Mouse (Mus musculus) stomach, embryonic 16.5 days (tissue): ENCODE results near the gene Gosr1. TPM values are rescaled to one million over a fixed set of nuclear protein-coding genes. Genes with fewer than 3 reads are reported as not detected.
"Not testable (repeated sequence)": the region's sequence is repeated elsewhere in the genome, so short reads cannot be mapped to it uniquely, and the experiment has no call there.

ENCODE experiments used
- ATAC-seq: fragments of 200-750 bp; cut with Nextera tagmentation; 2 replicates; pipeline ENCODE4 v1.8.0; 2017; ENCODE audit warnings: moderate number of reproducible peaks, moderate TSS enrichment; ENCODE audit not compliant: insufficient read depth, low FRiP score
- H3K27ac ChIP-seq: fragments of 300-500 bp; sonication (generic); 2 replicates; pipeline ENCODE4 v1.5.1; 2014; ENCODE audit warnings: low read length
- H3K27me3 ChIP-seq: fragments of 300-500 bp; sonication (generic); 2 replicates; pipeline ENCODE4 v1.6.1; 2014; ENCODE audit warnings: low read length, control low read depth, mixed read lengths; ENCODE audit not compliant: control insufficient read depth, insufficient read depth
- H3K36me3 ChIP-seq: fragments of 300-500 bp; sonication (generic); 2 replicates; pipeline ENCODE4 v1.6.1; 2014; ENCODE audit warnings: low read length; ENCODE audit not compliant: control insufficient read depth, insufficient read depth
- H3K4me1 ChIP-seq: fragments of 300-500 bp; sonication (generic); 2 replicates; pipeline ENCODE4 v1.6.1; 2014; ENCODE audit warnings: low read length, control low read depth, mixed read lengths; ENCODE audit not compliant: control insufficient read depth, insufficient read depth
- H3K4me2 ChIP-seq: fragments of 300-500 bp; sonication (generic); 2 replicates; pipeline ENCODE4 v1.6.1; 2014; ENCODE audit warnings: low read depth, low read length, mixed read lengths
- H3K4me3 ChIP-seq: fragments of 300-500 bp; sonication (generic); replicated peaks from 2 replicates; pipeline ENCODE4 v1.5.1; 2014; ENCODE audit warnings: mild to moderate bottlenecking, low read length
- H3K9ac ChIP-seq: fragments of 300-500 bp; sonication (generic); 2 replicates; pipeline ENCODE4 v1.6.1; 2014; ENCODE audit warnings: low read length
- H3K9me3 ChIP-seq: fragments of 300-500 bp; sonication (generic); replicated peaks from 2 replicates; pipeline ENCODE4 v1.6.1; 2016; ENCODE audit warnings: low read length, control low read depth; ENCODE audit not compliant: control insufficient read depth
- WGBS: fragments of 180-500 bp; shearing (Covaris S2); extraction: QIAGEN DNeasy Blood & Tissue Kit; methylation state at CpG from one replicate; pipeline ENCODE4 v1.1.7; 2014; 5-methylcytosine and 5-hydroxymethylcytosine counted together
- polyA plus RNA-seq: library from polyadenylated mRNA; unstranded; fragments of >200 nt; fragmentation: Nextera tagmentation; extraction: Ambion mirVana; gene quantifications from 2 replicates; pipeline ENCODE4 v1.2.1, GENCODE M21; 2015

Gosr1 gene
- polyA plus RNA-seq, result 26.4 and 30.0 TPM in 2 replicates

DNA sequence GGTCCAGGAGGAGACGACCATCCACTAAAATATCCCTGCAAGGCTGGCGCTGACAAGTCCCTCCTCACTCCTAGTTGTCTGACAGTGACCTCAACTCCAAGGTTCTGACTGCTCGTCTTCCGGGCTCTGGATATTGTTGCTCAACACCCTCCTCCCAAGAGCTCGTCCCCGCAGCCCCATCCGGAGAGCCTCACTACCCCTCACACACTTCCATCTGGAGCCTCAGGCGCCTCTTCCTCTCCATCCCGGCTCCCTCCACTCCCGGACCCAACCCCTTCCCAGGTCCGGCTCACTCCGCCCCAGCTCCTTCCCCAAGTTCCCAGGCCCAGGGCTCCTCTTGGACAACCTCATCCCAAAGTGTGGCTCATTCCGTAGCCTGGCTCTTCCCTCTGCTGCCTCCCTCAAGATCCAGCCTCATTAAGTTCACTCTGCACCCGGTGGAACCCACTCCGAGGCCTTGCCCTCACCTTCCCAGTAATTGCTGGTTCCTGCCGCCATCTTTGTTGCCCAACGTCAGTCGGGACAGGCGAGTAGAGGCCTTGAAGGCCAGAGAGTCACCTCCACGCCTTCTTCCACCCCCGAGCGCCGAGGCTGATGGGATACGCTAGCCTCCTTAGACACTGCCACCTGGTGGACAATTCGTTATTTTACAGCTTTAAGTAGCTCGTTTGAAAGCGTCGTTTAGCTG is at the start of gene Gosr1:
Gene Gosr1 (minus strand): TSS at position 527 of the 688 bp plus-strand sequence.
- no peaks in the 10 kb centered on the region for H3K9me3 ChIP-seq
- 0% methylated on average over 28 of the region's 28 CpGs for WGBS
- peak; percentile 98 for ATAC-seq

GRCm38 (mm10) chr11:76810706-76811495 is 47.5 kb upstream of the Gosr1 start:
- H3K4me1 ChIP-seq, result peaks cover 6% of the 10 kb centered on the region
- no peaks in the 10 kb centered on the region for H3K27me3 ChIP-seq
- H3K36me3 ChIP-seq, result peaks cover 6% of the 10 kb centered on the region
- no peak overlapping the region for H3K9ac ChIP-seq
- no peak overlapping the region for H3K27ac ChIP-seq
- no peak for ATAC-seq
- H3K9me3 ChIP-seq, result no peaks in the 10 kb centered on the region
- WGBS, result 81% methylated on average over 9 of the region's 9 CpGs
- H3K4me3 ChIP-seq, result no peak overlapping the region
- no peak overlapping the region for H3K4me2 ChIP-seq

More for the DNA sequence above, at the start of gene Gosr1:
- Histone ChIP-seq H3K9ac (peak within 1 kb of the TSS; percentile 84), H3K4me2 (peak within 1 kb of the TSS; percentile 65), H3K27me3 (no peaks in the 10 kb centered on the region), H3K4me3 (peak within 1 kb of the TSS; percentile 80), H3K4me1 (no peaks in the 10 kb centered on the region), H3K36me3 (peaks cover 10% of the 10 kb centered on the region; the same call in 1 of the 2 replicates), H3K27ac (peak within 1 kb of the TSS; percentile 75)

- Histone ChIP-seq H3K4me1 (peaks cover 6% of the 10 kb centered on the region), H3K27ac (no peak overlapping the region), H3K36me3 (peaks cover 6% of the 10 kb centered on the region), H3K27me3 (no peaks in the 10 kb centered on the region), H3K4me3 (no peak overlapping the region), H3K9ac (no peak overlapping the region), H3K9me3 (no peaks in the 10 kb centered on the region), H3K4me2 (no peak overlapping the region)
- WGBS, result 45% methylated on average over 3 of the region's 3 CpGs
- ATAC-seq, result no peak
Observed at GRCm38 (mm10) chr11:76809450-76809849, 46.1 kb upstream of the Gosr1 start.

- no peak overlapping the region for H3K27ac ChIP-seq
- 91% methylated on average over 7 of the region's 7 CpGs for WGBS
- no peak for ATAC-seq
- H3K4me2 ChIP-seq, result no peak overlapping the region
- no peaks in the 10 kb centered on the region for H3K27me3 ChIP-seq
- H3K9me3 ChIP-seq, result no peaks in the 10 kb centered on the region
- H3K9ac ChIP-seq, result no peak overlapping the region
- H3K36me3 ChIP-seq, result peaks cover 6% of the 10 kb centered on the region
- H3K4me3 ChIP-seq, result no peak overlapping the region
- peaks cover 6% of the 10 kb centered on the region for H3K4me1 ChIP-seq
Observed at GRCm38 (mm10) chr11:76808550-76808949, 45.2 kb upstream of the Gosr1 start.

DNA sequence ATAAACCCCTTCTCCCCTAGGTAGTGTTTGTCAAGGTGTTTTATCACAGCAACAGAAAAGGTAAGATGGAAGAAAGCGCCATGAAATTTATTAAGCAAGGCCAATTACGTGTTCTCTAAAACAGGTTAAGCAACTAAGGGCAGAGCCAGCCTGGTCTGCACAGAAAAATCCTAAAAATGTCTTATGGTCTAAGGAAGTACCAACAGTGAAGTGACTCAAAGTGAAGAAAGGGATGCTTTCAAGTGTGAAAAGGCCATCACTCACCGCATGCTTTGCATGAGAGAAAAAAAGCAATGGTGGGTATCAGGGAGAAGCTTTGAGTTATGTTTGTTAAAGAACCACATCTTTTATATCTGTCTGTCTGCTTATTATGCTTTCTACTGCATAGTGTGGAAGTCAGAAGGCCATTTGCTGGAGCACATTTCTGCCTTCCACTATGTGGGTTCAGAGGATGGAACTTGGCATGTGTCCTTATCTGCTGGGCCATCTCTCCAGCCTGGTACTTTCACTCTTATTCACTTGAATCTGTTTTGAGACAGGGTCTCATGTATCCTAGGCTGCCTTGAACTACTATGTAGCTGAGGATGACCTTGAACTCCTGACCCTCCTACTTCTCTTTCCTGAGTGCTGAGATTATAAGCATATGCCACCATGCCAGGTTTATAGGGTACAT is 43.8 kb upstream of the Gosr1 start:
- Histone ChIP-seq H3K27me3 (no peaks in the 10 kb centered on the region), H3K4me2 (no peak overlapping the region), H3K27ac (no peak overlapping the region), H3K4me3 (no peak overlapping the region), H3K9ac (no peak overlapping the region), H3K4me1 (peaks cover 6% of the 10 kb centered on the region), H3K9me3 (no peaks in the 10 kb centered on the region), H3K36me3 (peaks cover 6% of the 10 kb centered on the region)
- ATAC-seq, result no peak
- 91% methylated on average over 3 of the region's 3 CpGs for WGBS

DNA sequence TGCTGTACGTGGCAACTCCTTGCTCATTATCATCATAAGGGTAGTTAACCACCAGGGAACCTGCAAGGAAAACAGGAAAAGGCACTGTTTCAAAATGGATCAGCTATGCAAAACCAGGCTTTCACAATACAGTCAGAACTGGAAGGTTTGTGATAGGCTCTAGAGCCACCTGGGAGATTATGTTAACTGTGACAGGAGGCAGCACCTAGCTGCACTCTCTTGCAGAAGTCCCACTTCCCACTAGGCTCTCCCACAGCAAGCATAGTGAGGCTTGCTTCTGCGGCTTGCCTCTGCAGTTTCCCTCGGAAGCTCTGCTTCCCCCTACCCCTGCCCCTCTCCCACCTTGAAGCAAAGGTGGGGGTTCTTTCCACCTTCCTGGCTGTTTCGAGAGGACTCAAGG is 42.6 kb upstream of the Gosr1 start:
- Histone ChIP-seq H3K4me2 (no peak overlapping the region), H3K9ac (no peak overlapping the region), H3K4me3 (no peak overlapping the region), H3K27me3 (no peaks in the 10 kb centered on the region), H3K4me1 (peaks cover 6% of the 10 kb centered on the region), H3K36me3 (peaks cover 6% of the 10 kb centered on the region), H3K27ac (no peak overlapping the region), H3K9me3 (no peaks in the 10 kb centered on the region)
- WGBS, result 81% methylated on average over 4 of the region's 4 CpGs
- no peak for ATAC-seq

- H3K36me3 ChIP-seq, H3K4me2 ChIP-seq, H3K4me3 ChIP-seq, H3K27ac ChIP-seq, H3K9me3 ChIP-seq, H3K4me1 ChIP-seq, ATAC-seq, H3K27me3 ChIP-seq, H3K9ac ChIP-seq: not testable (repeated sequence)
- WGBS, result 91% methylated on average over 4 of the region's 4 CpGs
Observed at GRCm38 (mm10) chr11:76805072-76805471, 41.7 kb upstream of the Gosr1 start.

GRCm38 (mm10) chr11:76803266-76803665 is 39.9 kb upstream of the Gosr1 start:
- no peak for ATAC-seq
- no peaks in the 10 kb centered on the region for H3K4me1 ChIP-seq
- no peak overlapping the region for H3K4me2 ChIP-seq
- 79% methylated on average over 3 of the region's 3 CpGs for WGBS
- H3K27ac ChIP-seq, result no peak overlapping the region
- H3K9ac ChIP-seq, result no peak overlapping the region
- no peaks in the 10 kb centered on the region for H3K9me3 ChIP-seq
- no peaks in the 10 kb centered on the region for H3K27me3 ChIP-seq
- no peak overlapping the region for H3K4me3 ChIP-seq
- peaks cover 6% of the 10 kb centered on the region; the same call in 1 of the 2 replicates for H3K36me3 ChIP-seq

- no peak overlapping the region for H3K4me2 ChIP-seq
- H3K27ac ChIP-seq, result no peak overlapping the region
- no peak overlapping the region for H3K9ac ChIP-seq
- H3K27me3 ChIP-seq, result no peaks in the 10 kb centered on the region
- 80% methylated on average over 6 of the region's 6 CpGs for WGBS
- no peak overlapping the region for H3K4me3 ChIP-seq
- no peaks in the 10 kb centered on the region for H3K36me3 ChIP-seq
- H3K4me1 ChIP-seq, result no peaks in the 10 kb centered on the region
- no peak for ATAC-seq
- no peaks in the 10 kb centered on the region for H3K9me3 ChIP-seq
Observed at GRCm38 (mm10) chr11:76797236-76797635, 33.9 kb upstream of the Gosr1 start.
